9 mouse cellular contexts compared by ENCODE assay signal in genomic region chr3:90266901-90267775, GRCm38 (mm10). TPM values are rescaled to one million over a fixed set of nuclear protein-coding genes. Genes with fewer than 3 reads are reported as not detected.
DNase-seq lines count a peak whose midpoint lies in the region; ATAC-seq lines count a peak whose summit lies in the region.
"Had no signal": no experiment of that assay in that cellular context is flagged by ENCODE, and none has a peak within 500 bp of the region (broad histone marks: within the 10 kb centered on the region; RNA-seq: fewer than 3 reads in every experiment).

No protein-coding gene starts in this region.

- H3K4me3 ChIP-seq in forebrain, embryonic 12.5 days (replicated peaks) = no peak overlapping the region
- H3K4me3 ChIP-seq in forebrain, embryonic 11.5 days (ENCODE audit: low read depth, low read length) = no peak overlapping the region
- H3K4me3 ChIP-seq in lung, embryonic 15.5 days = 0 out of 2 replicates have a peak overlapping the region, but pooled peaks have one; percentile 91
- H3K4me3 ChIP-seq in intestine, embryonic 15.5 days (replicated peaks) = no peak overlapping the region
- H3K4me3 ChIP-seq in stomach, embryonic 15.5 days (replicated peaks) = no peak overlapping the region; the same call in 1 of the 2 replicates

- ATAC-seq in forebrain, embryonic 12.5 days (ENCODE audit: low FRiP score) = no peak
- no peak for ATAC-seq in forebrain, embryonic 11.5 days (replicated peaks; ENCODE audit: low FRiP score)
- no peak for ATAC-seq in lung, embryonic 15.5 days (ENCODE audit: borderline replicate concordance, extremely low read depth, low FRiP score, low TSS enrichment)
- no peak for ATAC-seq in intestine, embryonic 15.5 days
- ATAC-seq in stomach, embryonic 15.5 days (ENCODE audit: insufficient read depth, low FRiP score, low read depth) = no peak
- no peak for ATAC-seq in megakaryocyte-erythroid progenitor cell, adult 5-6 weeks (replicated peaks; ENCODE audit: low FRiP score, low TSS enrichment, poor library complexity, severe bottlenecking)

- peaks cover 41% of the 10 kb centered on the region for H3K36me3 ChIP-seq in forebrain, embryonic 12.5 days (replicated peaks)
- no peaks in the 10 kb centered on the region; the same call in 1 of the 2 replicates for H3K36me3 ChIP-seq in forebrain, embryonic 11.5 days (ENCODE audit: control insufficient read depth, insufficient read depth, low read length)
- H3K36me3 ChIP-seq in lung, embryonic 15.5 days = peaks cover 20% of the 10 kb centered on the region
- H3K36me3 ChIP-seq in intestine, embryonic 15.5 days = peaks cover 12% of the 10 kb centered on the region; the same call in 1 of the 2 replicates
- H3K36me3 ChIP-seq in stomach, embryonic 15.5 days = peaks cover 15% of the 10 kb centered on the region; the same call in 1 of the 2 replicates

- no peaks in the 10 kb centered on the region for H3K9me3 ChIP-seq in forebrain, embryonic 12.5 days
- H3K9me3 ChIP-seq in forebrain, embryonic 11.5 days (ENCODE audit: control insufficient read depth, low read length) = no peaks in the 10 kb centered on the region
- no peaks in the 10 kb centered on the region for H3K9me3 ChIP-seq in lung, embryonic 15.5 days
- no peaks in the 10 kb centered on the region for H3K9me3 ChIP-seq in intestine, embryonic 15.5 days
- H3K9me3 ChIP-seq in stomach, embryonic 15.5 days = no peaks in the 10 kb centered on the region

- peak overlapping the region; percentile 88; the same call in 1 of the 2 replicates for H3K4me2 ChIP-seq in forebrain, embryonic 12.5 days
- no peak overlapping the region; the same call in 1 of the 2 replicates for H3K4me2 ChIP-seq in forebrain, embryonic 11.5 days (ENCODE audit: low read depth, low read length, severe bottlenecking)
- H3K4me2 ChIP-seq in lung, embryonic 15.5 days = peak overlapping the region; percentile 71
- H3K4me2 ChIP-seq in intestine, embryonic 15.5 days (replicated peaks) = peak overlapping the region; percentile 89
- H3K4me2 ChIP-seq in stomach, embryonic 15.5 days = peak overlapping the region; percentile 70

- H3K4me1 ChIP-seq in forebrain, embryonic 12.5 days = peaks cover 10% of the 10 kb centered on the region
- H3K4me1 ChIP-seq in forebrain, embryonic 11.5 days (replicated peaks; ENCODE audit: control insufficient read depth, insufficient read depth, low read length) = peaks cover 12% of the 10 kb centered on the region; the same call in 1 of the 2 replicates
- H3K4me1 ChIP-seq in lung, embryonic 15.5 days = peaks cover 17% of the 10 kb centered on the region
- H3K4me1 ChIP-seq in intestine, embryonic 15.5 days (replicated peaks) = peaks cover 17% of the 10 kb centered on the region
- peaks cover 11% of the 10 kb centered on the region for H3K4me1 ChIP-seq in stomach, embryonic 15.5 days

- no peak overlapping the region for H3K27ac ChIP-seq in forebrain, embryonic 12.5 days
- H3K27ac ChIP-seq in forebrain, embryonic 11.5 days (ENCODE audit: low read depth, low read length) = no peak overlapping the region
- H3K27ac ChIP-seq in lung, embryonic 15.5 days = peak overlapping the region; percentile 99
- H3K27ac ChIP-seq in intestine, embryonic 15.5 days = no peak overlapping the region; the same call in 1 of the 2 replicates
- H3K27ac ChIP-seq in stomach, embryonic 15.5 days = no peak overlapping the region

- H3K9ac ChIP-seq in forebrain, embryonic 12.5 days = peak overlapping the region; percentile 93; the same call in 1 of the 2 replicates
- no peak overlapping the region; the same call in 1 of the 2 replicates for H3K9ac ChIP-seq in forebrain, embryonic 11.5 days (ENCODE audit: low read length)
- H3K9ac ChIP-seq in lung, embryonic 15.5 days = no peak overlapping the region; the same call in 1 of the 2 replicates
- H3K9ac ChIP-seq in intestine, embryonic 15.5 days = no peak overlapping the region; the same call in 1 of the 2 replicates
- peak overlapping the region; percentile 25; the same call in 1 of the 2 replicates for H3K9ac ChIP-seq in stomach, embryonic 15.5 days

- H3K27me3 ChIP-seq in forebrain, embryonic 12.5 days = no peaks in the 10 kb centered on the region
- no peaks in the 10 kb centered on the region for H3K27me3 ChIP-seq in forebrain, embryonic 11.5 days (ENCODE audit: control insufficient read depth, insufficient read depth, low read length)
- no peaks in the 10 kb centered on the region for H3K27me3 ChIP-seq in lung, embryonic 15.5 days
- no peaks in the 10 kb centered on the region for H3K27me3 ChIP-seq in intestine, embryonic 15.5 days (replicated peaks)
- no peaks in the 10 kb centered on the region for H3K27me3 ChIP-seq in stomach, embryonic 15.5 days (replicated peaks)

- no peak for DNase-seq in forebrain, embryonic 11.5 days (ENCODE audit: low spot score)
- no peak for DNase-seq in lung, postnatal 10 days
- no peak for DNase-seq in layer of hippocampus, adult 9-11 months

- WGBS in forebrain, embryonic 12.5 days = 90% methylated on average over 20 of the region's 20 CpGs
- WGBS in forebrain, embryonic 11.5 days = 88% methylated on average over 20 of the region's 20 CpGs
- 87% methylated on average over 20 of the region's 20 CpGs for WGBS in lung, embryonic 15.5 days
- 92% methylated on average over 20 of the region's 20 CpGs for WGBS in intestine, embryonic 15.5 days
- 89% methylated on average over 20 of the region's 20 CpGs for WGBS in stomach, embryonic 15.5 days

RNA-seq across cellular contexts. Expression of gene Dennd4b, which starts 2.2 kb away (rescaled TPM):
- polyA plus RNA-seq in forebrain, embryonic 12.5 days (2016; fragmentation: Nextera tagmentation; extraction: Ambion mirVana) = 6.0 and 7.9 TPM in 2 replicates
- 6.8 and 7.0 TPM in 2 replicates for polyA plus RNA-seq in forebrain, embryonic 11.5 days (2014; fragmentation: Nextera tagmentation; extraction: Ambion mirVana)
- 3.4 and 4.8 TPM in 2 replicates for polyA plus RNA-seq in lung, embryonic 15.5 days (2015; fragmentation: Nextera tagmentation; extraction: Ambion mirVana)
- polyA plus RNA-seq in intestine, embryonic 15.5 days (2015; fragmentation: Nextera tagmentation; extraction: Ambion mirVana) = 2.3 and 3.9 TPM in 2 replicates
- polyA plus RNA-seq in stomach, embryonic 15.5 days (2015; fragmentation: Nextera tagmentation; extraction: Ambion mirVana) = 4.0 and 4.2 TPM in 2 replicates
- total RNA-seq in megakaryocyte-erythroid progenitor cell, adult 5-6 weeks (2014; fragmentation: Nextera tagmentation) = 32.4 and 33.3 TPM in 2 replicates
- 7.0 and 21.5 TPM in 2 replicates for total RNA-seq in megakaryocyte-erythroid progenitor cell, adult 5-6 weeks (2017)

RNA-seq across cellular contexts. Expression of gene Crtc2, which starts 13.2 kb away (rescaled TPM):
- polyA plus RNA-seq in forebrain, embryonic 12.5 days (2016; fragmentation: Nextera tagmentation; extraction: Ambion mirVana) = 19.9 and 20.7 TPM in 2 replicates
- polyA plus RNA-seq in forebrain, embryonic 11.5 days (2014; fragmentation: Nextera tagmentation; extraction: Ambion mirVana) = 13.7 and 14.6 TPM in 2 replicates
- 19.9 and 21.1 TPM in 2 replicates for polyA plus RNA-seq in lung, embryonic 15.5 days (2015; fragmentation: Nextera tagmentation; extraction: Ambion mirVana)
- 18.6 and 19.0 TPM in 2 replicates for polyA plus RNA-seq in intestine, embryonic 15.5 days (2015; fragmentation: Nextera tagmentation; extraction: Ambion mirVana)
- 16.5 and 22.3 TPM in 2 replicates for polyA plus RNA-seq in stomach, embryonic 15.5 days (2015; fragmentation: Nextera tagmentation; extraction: Ambion mirVana)
- total RNA-seq in megakaryocyte-erythroid progenitor cell, adult 5-6 weeks (2014; fragmentation: Nextera tagmentation) = 33.0 and 45.4 TPM in 2 replicates
- total RNA-seq in megakaryocyte-erythroid progenitor cell, adult 5-6 weeks (2017) = 5.6 and 10.8 TPM in 2 replicates

RNA-seq across cellular contexts. Expression of gene Slc39a1, which starts 19.2 kb away (rescaled TPM):
- polyA plus RNA-seq in forebrain, embryonic 12.5 days (2016; fragmentation: Nextera tagmentation; extraction: Ambion mirVana) = 32.8 and 42.8 TPM in 2 replicates
- 57.5 and 58.5 TPM in 2 replicates for polyA plus RNA-seq in forebrain, embryonic 11.5 days (2014; fragmentation: Nextera tagmentation; extraction: Ambion mirVana)
- 94.7 and 102 TPM in 2 replicates for polyA plus RNA-seq in lung, embryonic 15.5 days (2015; fragmentation: Nextera tagmentation; extraction: Ambion mirVana)
- 114 and 119 TPM in 2 replicates for polyA plus RNA-seq in intestine, embryonic 15.5 days (2015; fragmentation: Nextera tagmentation; extraction: Ambion mirVana)
- polyA plus RNA-seq in stomach, embryonic 15.5 days (2015; fragmentation: Nextera tagmentation; extraction: Ambion mirVana) = 104 and 111 TPM in 2 replicates
- total RNA-seq in megakaryocyte-erythroid progenitor cell, adult 5-6 weeks (2014; fragmentation: Nextera tagmentation) = 21.9 and 23.2 TPM in 2 replicates
- 27.2 and 36.8 TPM in 2 replicates for total RNA-seq in megakaryocyte-erythroid progenitor cell, adult 5-6 weeks (2017)

RNA-seq across cellular contexts. Expression of gene Creb3l4, which starts 23.8 kb away (rescaled TPM):
- polyA plus RNA-seq in forebrain, embryonic 12.5 days (2016; fragmentation: Nextera tagmentation; extraction: Ambion mirVana) = 5.3 and 5.5 TPM in 2 replicates
- polyA plus RNA-seq in forebrain, embryonic 11.5 days (2014; fragmentation: Nextera tagmentation; extraction: Ambion mirVana) = 6.0 and 6.2 TPM in 2 replicates
- 6.0 and 6.3 TPM in 2 replicates for polyA plus RNA-seq in lung, embryonic 15.5 days (2015; fragmentation: Nextera tagmentation; extraction: Ambion mirVana)
- polyA plus RNA-seq in intestine, embryonic 15.5 days (2015; fragmentation: Nextera tagmentation; extraction: Ambion mirVana) = 10.7 and 14.5 TPM in 2 replicates
- 21.4 and 22.5 TPM in 2 replicates for polyA plus RNA-seq in stomach, embryonic 15.5 days (2015; fragmentation: Nextera tagmentation; extraction: Ambion mirVana)
- total RNA-seq in megakaryocyte-erythroid progenitor cell, adult 5-6 weeks (2014; fragmentation: Nextera tagmentation) = not detected in 2 replicates
- total RNA-seq in megakaryocyte-erythroid progenitor cell, adult 5-6 weeks (2017) = not detected in 2 replicates
- total RNA-seq: left cerebral cortex, postnatal 25 days had no signal

RNA-seq across cellular contexts. Expression of gene Gatad2b, which starts 25.8 kb away (rescaled TPM):
- polyA plus RNA-seq in forebrain, embryonic 12.5 days (2016; fragmentation: Nextera tagmentation; extraction: Ambion mirVana) = 15.8 and 17.2 TPM in 2 replicates
- 12.9 and 14.3 TPM in 2 replicates for polyA plus RNA-seq in forebrain, embryonic 11.5 days (2014; fragmentation: Nextera tagmentation; extraction: Ambion mirVana)
- 10.6 and 11.7 TPM in 2 replicates for polyA plus RNA-seq in lung, embryonic 15.5 days (2015; fragmentation: Nextera tagmentation; extraction: Ambion mirVana)
- 9.0 and 9.7 TPM in 2 replicates for polyA plus RNA-seq in intestine, embryonic 15.5 days (2015; fragmentation: Nextera tagmentation; extraction: Ambion mirVana)
- 10.5 and 10.8 TPM in 2 replicates for polyA plus RNA-seq in stomach, embryonic 15.5 days (2015; fragmentation: Nextera tagmentation; extraction: Ambion mirVana)
- 65.5 and 68.0 TPM in 2 replicates for total RNA-seq in megakaryocyte-erythroid progenitor cell, adult 5-6 weeks (2014; fragmentation: Nextera tagmentation)
- total RNA-seq in megakaryocyte-erythroid progenitor cell, adult 5-6 weeks (2017) = 23.8 and 28.5 TPM in 2 replicates

Comparison
In these comparisons a context has a peak if more than half of its experiments do, and no peak if none do; other contexts are left out.
1. H3K9ac ChIP-seq: peak in forebrain, embryonic 12.5 days (single experiment) and stomach, embryonic 15.5 days (single experiment); none in forebrain, embryonic 11.5 days (single experiment), lung, embryonic 15.5 days (single experiment) and intestine, embryonic 15.5 days (single experiment).